Mouse (Mus musculus) megakaryocyte, embryonic 14.5 days (primary cell): ENCODE data around the gene Gm2000. TPM values are rescaled to one million over a fixed set of nuclear protein-coding genes. Genes with fewer than 3 reads are reported as not detected.
"Not testable (repeated sequence)": the region's sequence is repeated elsewhere in the genome, so short reads cannot be mapped to it uniquely, and the experiment has no call there.

Source experiments
- H3K27me3 ChIP-seq: replicated peaks from 2 replicates; pipeline ENCODE3; 2012; ENCODE audit warnings: inconsistent platforms
- H3K36me3 ChIP-seq: replicated peaks from 2 replicates; pipeline ENCODE3; 2012; ENCODE audit warnings: low read length, inconsistent platforms, mixed read lengths
- H3K4me1 ChIP-seq: 2 replicates; pipeline ENCODE4 v1.6.1; 2012; ENCODE audit warnings: inconsistent platforms
- H3K4me3 ChIP-seq: replicated peaks from 2 replicates; pipeline ENCODE3; 2012; ENCODE audit warnings: moderate library complexity, mild to moderate bottlenecking, inconsistent platforms
- H3K9me3 ChIP-seq: 2 replicates; pipeline ENCODE4 v1.6.1; 2012; ENCODE audit warnings: inconsistent platforms
- FLI1 ChIP-seq: IDR thresholded peaks from 2 replicates; pipeline ENCODE4 v1.6.1; 2012; ENCODE audit warnings: low read length, inconsistent platforms, mixed read lengths
- GATA1 ChIP-seq: IDR thresholded peaks from 3 replicates; pipeline ENCODE4 v1.6.1; 2012; ENCODE audit warnings: mixed read lengths, low read length, inconsistent platforms, borderline replicate concordance
- polyA plus RNA-seq: library from polyadenylated mRNA; stranded (reverse); fragments of >175 nt; gene quantifications from 2 replicates; pipeline ENCODE4 v1.2.3, GENCODE M21; 2012; ENCODE audit warnings: low replicate concordance; ENCODE audit not compliant: insufficient read depth

Gm2000 gene
- polyA plus RNA-seq, result 95.0 and 1,003 TPM in 2 replicates

DNA sequence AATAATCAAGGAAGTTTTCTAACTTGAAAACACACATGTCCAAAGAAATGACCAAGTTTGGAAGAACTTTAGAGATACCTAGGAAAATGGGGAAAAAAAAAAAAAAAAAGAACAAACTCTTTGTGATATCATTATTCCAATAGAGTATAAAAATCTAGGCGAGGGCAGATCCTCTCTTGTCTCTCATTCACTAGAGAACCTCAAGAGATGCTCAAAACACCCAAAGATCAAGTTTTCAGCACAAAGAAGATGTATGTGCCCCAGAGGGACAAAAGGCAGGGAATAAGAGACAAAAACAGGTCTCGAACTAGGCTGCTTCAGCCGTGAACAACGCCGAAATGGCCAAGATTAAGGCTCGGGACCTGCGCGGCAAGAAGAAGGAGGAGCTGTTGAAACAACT lies at the start of gene Gm2000:
TSS of gene Gm2000 (plus strand) at position 301 of the 400 bp plus-strand sequence.
- no peaks in the 10 kb centered on the region for H3K27me3 ChIP-seq
- H3K4me1 ChIP-seq, result no peaks in the 10 kb centered on the region
- no peaks in the 10 kb centered on the region for H3K36me3 ChIP-seq
- TF ChIP-seq GATA1 (no peak), FLI1 (no peak)
- no peak within 1 kb of the TSS for H3K4me3 ChIP-seq
- H3K9me3 ChIP-seq, result peaks cover 22% of the 10 kb centered on the region

DNA sequence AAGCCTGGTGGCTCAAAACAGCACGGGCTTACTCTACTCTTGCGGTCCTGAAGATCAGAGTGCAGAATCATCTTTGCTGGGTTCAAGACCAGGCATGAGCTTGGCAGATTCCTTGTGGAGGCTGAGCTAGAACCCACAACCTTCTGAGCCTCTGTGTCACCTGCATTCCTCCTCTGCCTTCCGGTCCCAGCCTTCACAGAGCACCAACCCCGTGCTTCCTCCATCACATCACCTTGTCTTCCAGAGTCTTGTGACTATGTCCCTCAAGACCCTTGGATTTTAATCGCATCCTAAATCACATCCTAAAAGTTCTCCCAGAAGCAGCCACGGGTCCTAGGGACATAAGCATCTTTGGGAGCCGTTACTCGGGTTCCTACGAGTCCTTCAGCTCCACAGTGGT lies 42.7 kb upstream of the Gm2000 start:
- Histone ChIP-seq H3K4me3 (no peak overlapping the region), H3K36me3 (no peaks in the 10 kb centered on the region), H3K27me3 (peaks cover 26% of the 10 kb centered on the region), H3K4me1 (0 out of 2 replicates have a peak, but pooled peaks cover 6% of the 10 kb centered on the region), H3K9me3 (0 out of 2 replicates have a peak, but pooled peaks cover 3% of the 10 kb centered on the region)
- no peak for TF ChIP-seq GATA1
- TF ChIP-seq FLI1, result no peak

DNA sequence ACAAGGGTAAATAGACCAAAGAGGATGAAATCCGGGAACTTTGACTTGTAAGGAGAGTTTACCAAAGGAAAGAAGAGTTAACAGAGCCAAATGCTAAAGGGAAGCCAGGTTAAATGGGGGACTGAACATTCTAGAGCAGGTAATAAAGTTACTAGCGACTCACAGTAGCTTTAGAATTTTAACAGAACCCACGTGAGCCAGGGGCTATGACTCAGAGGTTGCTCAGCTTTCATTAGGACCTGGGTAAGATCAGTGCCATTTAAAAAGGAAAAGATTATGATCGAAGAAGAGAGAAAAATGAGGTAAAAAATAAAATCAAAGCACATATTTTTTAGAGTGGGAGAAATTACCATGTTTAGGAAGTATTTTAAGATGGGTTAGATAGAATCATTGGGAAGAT lies 25.0 kb upstream of the Gm2000 start:
- H3K9me3 ChIP-seq, result peaks cover 18% of the 10 kb centered on the region
- H3K36me3 ChIP-seq, result no peaks in the 10 kb centered on the region
- peaks cover 12% of the 10 kb centered on the region for H3K4me1 ChIP-seq
- no peak for TF ChIP-seq GATA1
- TF ChIP-seq FLI1, result no peak
- peaks cover 18% of the 10 kb centered on the region for H3K27me3 ChIP-seq
- H3K4me3 ChIP-seq, result no peak overlapping the region

DNA sequence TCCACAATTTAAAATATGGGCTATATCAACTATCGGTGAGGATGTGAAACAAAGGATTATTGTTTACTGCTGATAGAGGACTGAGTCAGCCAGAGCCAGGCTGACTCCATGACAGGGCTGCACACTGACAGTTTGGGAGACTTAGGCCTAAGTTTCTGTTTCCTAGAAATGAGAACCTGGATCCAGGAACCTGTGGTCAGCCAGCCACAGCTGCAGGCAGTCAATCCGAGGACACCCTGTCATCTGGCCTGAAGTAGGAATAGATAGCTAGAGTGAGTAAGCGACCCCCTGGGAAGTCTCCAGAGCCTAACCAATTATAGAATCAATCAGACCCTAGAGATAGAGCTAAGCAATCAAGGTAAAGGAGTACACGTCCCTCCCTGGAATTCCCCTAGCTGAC lies 21.4 kb upstream of the Gm2000 start:
- H3K9me3 ChIP-seq, result peaks cover 8% of the 10 kb centered on the region
- no peaks in the 10 kb centered on the region for H3K36me3 ChIP-seq
- peaks cover 18% of the 10 kb centered on the region for H3K4me1 ChIP-seq
- peaks cover 8% of the 10 kb centered on the region for H3K27me3 ChIP-seq
- no peak overlapping the region for H3K4me3 ChIP-seq
- TF ChIP-seq FLI1 (no peak), GATA1 (no peak)

DNA sequence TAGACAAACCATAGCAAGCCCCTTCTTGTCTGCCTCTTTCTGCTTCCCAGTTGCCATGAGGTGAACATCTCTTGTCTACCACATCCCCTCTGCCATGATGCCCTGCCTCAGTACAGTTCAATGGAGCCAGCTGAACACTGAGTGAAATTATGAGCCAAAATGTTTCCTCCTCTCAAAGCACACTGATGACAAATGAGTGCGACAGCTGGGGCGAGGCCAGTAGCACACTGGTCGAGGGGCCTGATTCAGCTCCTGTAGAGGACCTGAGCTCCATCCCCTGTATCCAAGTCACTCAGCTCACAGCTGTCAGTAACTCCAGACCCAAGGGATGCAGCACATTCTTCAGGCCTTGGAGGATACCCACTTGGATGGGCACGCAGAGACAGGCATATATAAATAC lies 20.2 kb upstream of the Gm2000 start:
- Histone ChIP-seq H3K9me3 (peaks cover 8% of the 10 kb centered on the region), H3K4me1 (peaks cover 13% of the 10 kb centered on the region), H3K4me3 (no peak overlapping the region), H3K27me3 (peaks cover 6% of the 10 kb centered on the region), H3K36me3 (no peaks in the 10 kb centered on the region)
- TF ChIP-seq GATA1 (no peak), FLI1 (no peak)

DNA sequence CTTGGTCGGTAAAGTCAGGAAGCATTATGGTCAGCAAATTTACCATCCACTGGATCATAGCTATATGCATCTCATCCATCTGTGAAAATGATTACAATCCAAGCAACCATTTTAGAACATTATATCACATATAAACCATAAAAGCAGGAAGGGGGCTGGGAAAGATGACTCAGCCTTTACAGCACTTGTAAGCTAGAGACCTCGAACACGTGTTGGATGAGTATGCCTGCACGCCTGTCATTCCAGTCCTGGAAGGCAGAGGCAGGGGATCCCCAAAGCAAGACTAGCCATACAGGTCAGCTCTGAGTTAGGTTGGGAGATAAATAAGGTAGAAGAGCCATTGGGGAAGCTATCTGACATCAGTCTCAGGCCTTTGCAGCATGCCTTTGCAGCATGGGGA lies 16.8 kb upstream of the Gm2000 start:
- peaks cover 9% of the 10 kb centered on the region for H3K4me1 ChIP-seq
- peaks cover 14% of the 10 kb centered on the region for H3K9me3 ChIP-seq
- H3K36me3 ChIP-seq, result no peaks in the 10 kb centered on the region
- peaks cover 3% of the 10 kb centered on the region for H3K27me3 ChIP-seq
- H3K4me3 ChIP-seq, result no peak overlapping the region
- TF ChIP-seq GATA1, result no peak
- no peak for TF ChIP-seq FLI1

DNA sequence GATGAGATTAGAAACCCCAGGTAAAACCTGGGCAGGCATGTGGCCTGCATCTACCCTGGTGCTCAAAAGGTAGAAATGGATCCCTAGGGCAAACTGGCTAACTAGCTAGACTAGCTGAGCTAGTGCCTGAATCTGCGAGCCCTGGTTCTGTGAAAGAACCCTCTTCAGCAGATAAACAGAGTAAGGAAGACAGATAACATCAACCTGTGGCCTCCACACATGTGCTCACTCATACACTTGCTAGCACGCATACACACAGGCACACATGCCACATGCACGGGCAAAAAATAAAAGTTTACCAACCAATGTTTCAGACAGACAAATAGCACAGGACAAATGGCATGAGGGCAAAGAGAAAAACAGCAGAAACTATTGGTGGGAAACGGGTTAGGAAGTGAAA lies 15.4 kb upstream of the Gm2000 start:
- Histone ChIP-seq H3K9me3 (peaks cover 20% of the 10 kb centered on the region), H3K4me1 (peaks cover 6% of the 10 kb centered on the region), H3K4me3 (no peak overlapping the region)

DNA sequence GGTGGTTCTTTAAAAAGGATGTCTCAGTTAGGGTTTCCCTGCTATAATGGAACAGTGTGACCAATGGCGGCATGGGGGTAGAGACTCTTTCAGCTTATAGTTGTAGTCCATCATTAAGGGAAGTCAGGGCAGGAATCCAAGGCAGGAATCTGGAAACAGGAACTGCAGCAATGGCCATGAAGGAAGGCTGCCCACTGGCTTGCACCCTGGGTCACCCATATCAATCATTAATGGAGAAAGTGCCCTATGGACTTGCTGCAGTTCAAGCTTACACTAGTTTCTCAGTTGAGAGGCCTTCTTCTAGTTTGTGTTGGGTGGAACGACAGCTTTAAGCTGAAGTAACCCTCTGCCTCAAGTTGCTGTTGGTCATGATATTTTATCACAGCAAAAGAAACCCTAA lies 13.4 kb upstream of the Gm2000 start:
- TF ChIP-seq FLI1, result no peak
- no peaks in the 10 kb centered on the region for H3K27me3 ChIP-seq
- no peaks in the 10 kb centered on the region for H3K36me3 ChIP-seq
- peaks cover 17% of the 10 kb centered on the region for H3K9me3 ChIP-seq
- no peak overlapping the region for H3K4me3 ChIP-seq
- H3K4me1 ChIP-seq, result peaks cover 6% of the 10 kb centered on the region

More for the DNA sequence above, 15.4 kb upstream of the Gm2000 start:
- no peak for TF ChIP-seq FLI1
- TF ChIP-seq GATA1, result no peak
- Histone ChIP-seq H3K36me3 (no peaks in the 10 kb centered on the region), H3K27me3 (peaks cover 3% of the 10 kb centered on the region)

DNA sequence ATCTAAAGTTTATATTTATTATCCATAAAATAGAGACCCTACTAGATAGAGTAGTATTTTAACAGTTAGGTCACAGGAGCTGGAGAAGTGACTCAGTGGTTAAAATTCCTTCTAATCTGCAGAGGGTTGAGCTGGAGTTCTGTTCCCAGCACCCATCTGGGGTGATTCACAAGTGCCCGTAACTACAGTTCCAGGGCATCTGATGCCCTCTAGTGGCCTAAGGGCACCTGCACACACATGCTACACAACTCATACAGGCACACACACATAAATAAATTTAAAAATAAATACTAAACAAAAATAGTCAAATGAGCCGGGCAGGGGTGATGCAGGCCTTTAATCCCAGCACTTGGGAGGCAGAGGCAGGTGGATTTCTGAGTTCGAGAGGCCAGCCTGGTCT lies 15.4 kb downstream of the Gm2000 start:
- Histone ChIP-seq H3K27me3 (no peaks in the 10 kb centered on the region), H3K4me1 (peaks cover 5% of the 10 kb centered on the region), H3K4me3 (no peak overlapping the region), H3K9me3 (peaks cover 9% of the 10 kb centered on the region), H3K36me3 (peaks cover 5% of the 10 kb centered on the region)
- no peak for TF ChIP-seq GATA1
- TF ChIP-seq FLI1, result no peak

DNA sequence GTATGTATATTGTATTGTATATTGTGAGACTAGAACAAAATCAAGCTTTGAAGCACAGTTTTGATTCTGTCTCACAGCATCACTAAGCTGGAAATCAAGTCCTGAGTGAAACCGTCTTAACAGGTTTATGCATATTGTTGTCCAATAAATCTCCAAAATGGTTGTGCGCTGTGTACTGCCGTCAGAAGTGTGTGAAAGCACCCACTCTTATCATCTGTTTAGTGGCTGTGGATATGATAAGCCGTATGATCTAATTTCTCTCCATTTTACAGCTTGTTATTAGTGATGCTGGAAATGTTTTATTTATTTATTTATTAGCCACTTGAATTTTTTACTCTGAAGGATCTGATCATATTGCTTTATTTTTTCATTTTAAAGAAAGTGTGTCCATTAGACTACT lies 20.4 kb downstream of the Gm2000 start:
- H3K9me3 ChIP-seq, result peaks cover 9% of the 10 kb centered on the region
- peaks cover 5% of the 10 kb centered on the region for H3K36me3 ChIP-seq
- H3K27me3 ChIP-seq, result no peaks in the 10 kb centered on the region
- no peak overlapping the region for H3K4me3 ChIP-seq
- H3K4me1 ChIP-seq, result peaks cover 25% of the 10 kb centered on the region
- TF ChIP-seq FLI1, result no peak
- TF ChIP-seq GATA1, result no peak

DNA sequence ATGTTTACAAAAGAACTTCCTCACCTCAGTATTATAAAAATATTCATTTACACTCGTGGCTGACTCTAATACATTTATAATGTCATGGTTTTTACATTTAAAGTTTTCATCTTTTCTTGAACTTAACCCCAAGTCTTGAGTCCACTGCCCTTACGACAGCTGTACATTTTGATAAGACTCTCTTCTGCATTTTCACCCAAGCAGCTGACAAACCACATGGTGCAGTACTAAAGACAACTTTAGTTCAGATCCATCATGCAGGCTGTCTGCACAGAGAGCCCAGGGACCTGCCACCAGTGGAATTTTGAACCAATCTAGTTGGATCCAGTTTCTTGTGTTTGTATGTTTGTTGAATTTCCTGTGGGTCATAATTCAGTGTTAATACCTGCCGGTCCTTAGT lies 21.0 kb downstream of the Gm2000 start:
- H3K9me3 ChIP-seq, result peaks cover 9% of the 10 kb centered on the region
- TF ChIP-seq FLI1, result no peak
- TF ChIP-seq GATA1, result no peak
- peaks cover 5% of the 10 kb centered on the region for H3K36me3 ChIP-seq
- H3K27me3 ChIP-seq, result no peaks in the 10 kb centered on the region
- H3K4me1 ChIP-seq, result peaks cover 30% of the 10 kb centered on the region
- no peak overlapping the region for H3K4me3 ChIP-seq

DNA sequence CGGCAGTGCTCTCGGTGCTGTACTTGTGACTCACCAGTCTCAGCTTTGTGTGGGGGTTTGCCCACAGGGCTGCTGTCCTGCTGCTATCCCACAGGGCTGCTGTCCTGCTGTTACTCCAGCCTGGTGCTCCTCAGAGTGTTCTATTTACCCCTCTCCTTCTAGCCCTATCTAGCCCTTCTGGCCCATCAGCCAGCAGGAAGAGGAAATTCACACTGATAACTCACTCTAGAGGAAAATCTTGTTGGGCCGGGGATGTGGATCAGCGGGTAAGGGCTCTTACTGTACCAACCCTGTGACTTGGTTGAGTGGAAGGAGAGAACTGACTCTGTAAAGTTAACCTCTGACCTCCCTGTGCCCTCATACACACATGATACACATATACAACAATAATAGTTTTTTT lies 27.3 kb downstream of the Gm2000 start:
- TF ChIP-seq FLI1 (no peak), GATA1 (no peak)
- H3K4me1 ChIP-seq, result peaks cover 35% of the 10 kb centered on the region
- H3K36me3 ChIP-seq, result no peaks in the 10 kb centered on the region
- no peaks in the 10 kb centered on the region for H3K27me3 ChIP-seq
- H3K9me3 ChIP-seq, result no peaks in the 10 kb centered on the region
- no peak overlapping the region for H3K4me3 ChIP-seq

DNA sequence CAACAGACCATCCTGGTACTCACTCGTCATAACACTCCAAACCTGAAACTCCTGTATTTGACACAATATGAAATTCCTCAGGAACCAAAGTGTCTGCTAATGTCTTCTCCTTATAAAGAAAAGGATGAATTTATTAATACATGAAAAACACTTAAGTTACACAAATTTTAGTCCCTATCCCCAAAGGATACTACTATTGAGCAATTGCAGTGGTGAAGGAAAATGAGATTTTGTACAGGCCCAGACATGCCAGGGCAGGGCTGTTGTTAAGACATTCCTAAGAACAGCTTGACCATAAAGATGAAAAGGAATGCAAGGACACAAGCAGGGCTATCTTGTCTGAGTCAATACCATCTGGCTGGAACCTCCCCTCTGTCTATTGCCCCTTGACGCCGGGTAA lies 34.3 kb downstream of the Gm2000 start:
- not testable (repeated sequence) for H3K27me3 ChIP-seq, H3K4me1 ChIP-seq, H3K4me3 ChIP-seq
- Histone ChIP-seq H3K36me3 (peaks cover 12% of the 10 kb centered on the region), H3K9me3 (peaks cover 24% of the 10 kb centered on the region)
